Mouse (Mus musculus) midbrain, embryonic 13.5 days (tissue): ENCODE results near the gene Spata31d1b. TPM values are rescaled to one million over a fixed set of nuclear protein-coding genes. Genes with fewer than 3 reads are reported as not detected.

ENCODE experiments used
- ATAC-seq: fragments of 200-750 bp; cut with Nextera tagmentation; 2 replicates; pipeline ENCODE4 v1.8.0; 2017; ENCODE audit warnings: mild to moderate bottlenecking, moderate TSS enrichment, moderate library complexity
- H3K27ac ChIP-seq: fragments of 300-500 bp; sonication (generic); 2 replicates; pipeline ENCODE4 v1.5.1; 2015; ENCODE audit warnings: inconsistent platforms, mild to moderate bottlenecking, moderate library complexity
- H3K27me3 ChIP-seq: fragments of 300-500 bp; sonication (generic); 2 replicates; pipeline ENCODE4 v1.6.1; 2015; ENCODE audit warnings: mild to moderate bottlenecking, inconsistent platforms
- H3K36me3 ChIP-seq: fragments of 300-500 bp; sonication (generic); 2 replicates; pipeline ENCODE4 v1.6.1; 2015; ENCODE audit warnings: mild to moderate bottlenecking, inconsistent platforms
- H3K4me1 ChIP-seq: fragments of 300-500 bp; sonication (generic); replicated peaks from 2 replicates; pipeline ENCODE4 v1.6.1; 2015; ENCODE audit warnings: inconsistent platforms
- H3K4me2 ChIP-seq: fragments of 300-500 bp; sonication (generic); replicated peaks from 2 replicates; pipeline ENCODE4 v1.6.1; 2015; ENCODE audit warnings: moderate library complexity, mild to moderate bottlenecking, inconsistent platforms
- H3K4me3 ChIP-seq: fragments of 300-500 bp; sonication (generic); replicated peaks from 2 replicates; pipeline ENCODE4 v1.5.1; 2015; ENCODE audit warnings: mild to moderate bottlenecking, inconsistent platforms
- H3K9ac ChIP-seq: fragments of 300-500 bp; sonication (generic); replicated peaks from 2 replicates; pipeline ENCODE4 v1.6.1; 2015; ENCODE audit warnings: mild to moderate bottlenecking, inconsistent platforms
- H3K9me3 ChIP-seq: fragments of 300-500 bp; sonication (generic); 2 replicates; pipeline ENCODE4 v1.6.1; 2016; ENCODE audit warnings: mild to moderate bottlenecking, inconsistent platforms
- WGBS: fragments of 180-500 bp; shearing (Covaris S2); methylation state at CpG from one replicate; pipeline ENCODE4 v1.1.7; 2015; 5-methylcytosine and 5-hydroxymethylcytosine counted together
- polyA plus RNA-seq: library from polyadenylated mRNA; unstranded; fragments of >200 nt; fragmentation: Nextera tagmentation; extraction: Ambion mirVana; gene quantifications from 2 replicates; pipeline ENCODE4 v1.2.1, GENCODE M21; 2015

Gene Spata31d1b
- polyA plus RNA-seq, 1 experiment from 2014 or later: not detected

- H3K9me3 ChIP-seq: no peaks in the 10 kb centered on the region
- no peaks in the 10 kb centered on the region for H3K27me3 ChIP-seq
- no peaks in the 10 kb centered on the region for H3K36me3 ChIP-seq
- H3K4me1 ChIP-seq: peaks cover 24% of the 10 kb centered on the region
- no peak for ATAC-seq
- H3K27ac ChIP-seq: no peak overlapping the region
- WGBS: 85% methylated on average over 12 of the region's 12 CpGs
- no peak overlapping the region for H3K4me3 ChIP-seq
- no peak overlapping the region for H3K9ac ChIP-seq
- peak overlapping the region; percentile 75; the same call in 1 of the 2 replicates for H3K4me2 ChIP-seq
Observed at GRCm38 (mm10) chr13:59676316-59677229, 35.5 kb upstream of the Spata31d1b start.

GRCm38 (mm10) chr13:59679306-59679705 is 32.8 kb upstream of the Spata31d1b start:
- Histone ChIP-seq H3K4me3 (no peak overlapping the region), H3K4me2 (no peak overlapping the region), H3K9ac (no peak overlapping the region), H3K36me3 (no peaks in the 10 kb centered on the region), H3K9me3 (no peaks in the 10 kb centered on the region), H3K4me1 (peaks cover 4% of the 10 kb centered on the region), H3K27ac (no peak overlapping the region), H3K27me3 (no peaks in the 10 kb centered on the region)
- WGBS: 62% methylated on average over 4 of the region's 4 CpGs
- no peak for ATAC-seq

DNA sequence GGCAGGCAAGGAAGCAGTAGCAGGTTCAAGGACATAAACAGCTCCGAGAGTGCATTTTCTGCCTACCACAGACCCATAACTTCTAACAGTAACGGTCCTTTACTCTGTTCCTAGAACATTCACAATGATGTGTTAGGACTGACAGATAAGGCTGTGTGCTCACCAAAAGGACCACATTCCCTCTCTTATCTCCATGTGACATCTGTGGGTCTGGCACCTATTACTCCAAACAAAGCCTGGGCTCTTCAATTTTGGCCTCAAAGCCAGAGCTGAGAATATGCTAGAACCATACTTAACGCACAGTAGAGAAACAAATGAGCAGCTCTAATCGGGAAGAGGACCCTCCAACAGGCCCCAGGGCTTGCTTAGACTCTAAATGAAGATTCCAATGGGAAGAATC is 32.2 kb upstream of the Spata31d1b start:
- 75% methylated on average over 4 of the region's 4 CpGs for WGBS
- ATAC-seq: no peak

DNA sequence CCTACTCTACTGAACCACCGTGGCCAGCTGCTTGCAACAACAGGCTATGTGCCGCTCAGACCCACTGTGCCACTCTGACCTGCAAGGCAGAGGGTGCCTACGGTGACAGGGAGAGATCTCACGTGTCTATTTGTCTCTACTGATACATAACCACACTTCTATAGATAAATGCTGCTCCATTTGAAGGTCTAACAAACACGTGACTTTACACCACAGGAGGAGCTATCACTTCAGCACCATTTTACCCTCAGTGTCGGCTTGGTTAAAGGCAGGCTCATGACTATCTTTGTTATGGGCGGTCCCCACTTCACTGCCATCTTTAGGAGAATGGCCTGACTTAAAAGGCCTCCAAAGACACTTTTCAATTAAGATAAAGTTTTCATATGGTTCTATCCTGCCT is 29.5 kb upstream of the Spata31d1b start:
- H3K36me3 ChIP-seq: no peaks in the 10 kb centered on the region
- no peaks in the 10 kb centered on the region for H3K27me3 ChIP-seq
- H3K4me2 ChIP-seq: no peak overlapping the region
- no peak overlapping the region for H3K27ac ChIP-seq
- no peak overlapping the region for H3K4me3 ChIP-seq
- no peak overlapping the region for H3K9ac ChIP-seq
- no peak for ATAC-seq
- no peaks in the 10 kb centered on the region for H3K9me3 ChIP-seq
- no peaks in the 10 kb centered on the region for H3K4me1 ChIP-seq
- WGBS: 46% methylated on average over 7 of the region's 7 CpGs

More for the DNA sequence above, 32.2 kb upstream of the Spata31d1b start:
- H3K36me3 ChIP-seq: no peaks in the 10 kb centered on the region
- H3K9me3 ChIP-seq: no peaks in the 10 kb centered on the region
- H3K9ac ChIP-seq: no peak overlapping the region
- no peaks in the 10 kb centered on the region for H3K27me3 ChIP-seq
- no peak overlapping the region for H3K27ac ChIP-seq
- no peak overlapping the region for H3K4me3 ChIP-seq
- H3K4me1 ChIP-seq: no peaks in the 10 kb centered on the region
- no peak overlapping the region for H3K4me2 ChIP-seq

- Histone ChIP-seq H3K27me3 (no peaks in the 10 kb centered on the region), H3K4me3 (no peak overlapping the region), H3K9ac (no peak overlapping the region), H3K27ac (no peak overlapping the region), H3K9me3 (no peaks in the 10 kb centered on the region), H3K36me3 (no peaks in the 10 kb centered on the region), H3K4me2 (no peak overlapping the region), H3K4me1 (no peaks in the 10 kb centered on the region)
- no peak for ATAC-seq
- 80% methylated on average over 3 of the region's 3 CpGs for WGBS
Observed at GRCm38 (mm10) chr13:59685236-59685635, 26.8 kb upstream of the Spata31d1b start.

DNA sequence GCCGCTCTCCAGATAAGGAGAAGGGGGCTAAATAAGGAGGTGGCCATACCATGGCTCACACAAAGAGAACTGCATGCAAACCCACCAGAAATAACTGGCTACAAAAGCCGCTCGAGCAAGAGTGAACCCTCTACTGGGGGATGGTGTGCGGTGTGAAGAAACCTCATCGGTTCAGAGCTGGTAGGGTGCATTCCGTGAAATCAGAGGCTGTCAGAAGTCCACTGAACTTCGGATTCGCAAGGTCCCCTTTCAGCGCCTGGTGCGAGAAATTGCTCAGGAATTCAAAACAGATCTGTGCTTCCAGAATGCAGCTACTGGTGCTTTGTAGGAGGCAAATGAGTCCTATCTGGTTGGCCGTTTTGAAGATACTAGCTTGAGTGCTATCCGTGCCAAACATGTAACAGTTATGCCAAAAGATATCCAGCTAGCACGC is 23.7 kb upstream of the Spata31d1b start:
- Histone ChIP-seq H3K4me3 (no peak overlapping the region), H3K36me3 (no peaks in the 10 kb centered on the region), H3K9ac (no peak overlapping the region), H3K9me3 (no peaks in the 10 kb centered on the region), H3K27ac (no peak overlapping the region), H3K4me1 (no peaks in the 10 kb centered on the region), H3K27me3 (no peaks in the 10 kb centered on the region), H3K4me2 (no peak overlapping the region)
- 71% methylated on average over 13 of the region's 13 CpGs for WGBS
- ATAC-seq: no peak

DNA sequence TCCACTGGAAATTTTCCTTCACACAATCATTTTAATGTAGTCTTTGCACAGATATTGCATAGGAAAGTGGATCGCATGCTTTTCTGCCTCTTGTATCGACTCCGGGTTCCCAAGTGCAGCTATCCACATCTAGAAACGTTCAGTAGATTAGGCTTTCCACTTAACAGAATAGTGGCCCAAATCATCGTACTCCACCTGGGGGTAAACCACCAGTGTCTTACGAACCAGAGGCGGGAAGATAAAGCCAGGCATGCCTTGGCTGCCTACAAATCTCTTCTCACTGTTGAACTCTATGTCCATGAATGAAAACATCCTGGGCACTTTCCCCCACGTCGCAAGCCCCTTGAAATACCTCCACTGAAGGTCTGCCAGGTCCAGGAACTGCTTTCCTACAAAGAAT is 22.8 kb upstream of the Spata31d1b start:
- H3K4me2 ChIP-seq: no peak overlapping the region
- no peaks in the 10 kb centered on the region for H3K9me3 ChIP-seq
- no peaks in the 10 kb centered on the region for H3K4me1 ChIP-seq
- no peak overlapping the region for H3K4me3 ChIP-seq
- no peak overlapping the region for H3K9ac ChIP-seq
- ATAC-seq: no peak
- 89% methylated on average over 9 of the region's 9 CpGs for WGBS
- H3K36me3 ChIP-seq: no peaks in the 10 kb centered on the region
- no peaks in the 10 kb centered on the region for H3K27me3 ChIP-seq
- no peak overlapping the region for H3K27ac ChIP-seq

DNA sequence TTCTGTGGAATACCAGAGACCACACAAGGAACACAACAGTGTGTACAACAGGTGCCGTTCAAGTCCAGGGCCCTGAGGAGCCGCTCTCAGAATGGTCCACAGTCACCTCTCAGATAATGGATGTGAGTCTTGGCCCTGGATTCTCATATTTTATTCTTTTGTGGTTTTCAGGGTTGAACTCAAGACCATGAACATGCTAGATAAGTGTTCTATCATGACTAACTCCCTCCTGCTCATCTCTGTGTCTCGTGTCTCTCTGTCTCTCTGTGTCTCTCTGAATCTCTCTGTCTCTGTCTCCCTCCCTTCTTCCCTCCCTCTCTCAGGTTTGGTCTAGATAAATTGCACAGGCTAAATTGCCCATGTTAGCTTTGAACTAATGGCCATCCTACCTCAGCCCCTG is 22.2 kb upstream of the Spata31d1b start:
- Histone ChIP-seq H3K9me3 (no peaks in the 10 kb centered on the region), H3K4me1 (no peaks in the 10 kb centered on the region), H3K27me3 (no peaks in the 10 kb centered on the region), H3K36me3 (no peaks in the 10 kb centered on the region), H3K9ac (no peak overlapping the region), H3K4me2 (no peak overlapping the region), H3K4me3 (no peak overlapping the region), H3K27ac (no peak overlapping the region)
- 95% methylated on average over 3 of the region's 3 CpGs for WGBS
- no peak for ATAC-seq

- no peak overlapping the region for H3K4me2 ChIP-seq
- H3K9ac ChIP-seq: no peak overlapping the region
- H3K4me3 ChIP-seq: no peak overlapping the region
- 86% methylated on average over 7 of the region's 7 CpGs for WGBS
- no peaks in the 10 kb centered on the region for H3K4me1 ChIP-seq
- ATAC-seq: no peak
- H3K36me3 ChIP-seq: no peaks in the 10 kb centered on the region
- H3K27me3 ChIP-seq: no peaks in the 10 kb centered on the region
- H3K27ac ChIP-seq: no peak overlapping the region
- no peaks in the 10 kb centered on the region for H3K9me3 ChIP-seq
Observed at GRCm38 (mm10) chr13:59690576-59690975, 21.5 kb upstream of the Spata31d1b start.

DNA sequence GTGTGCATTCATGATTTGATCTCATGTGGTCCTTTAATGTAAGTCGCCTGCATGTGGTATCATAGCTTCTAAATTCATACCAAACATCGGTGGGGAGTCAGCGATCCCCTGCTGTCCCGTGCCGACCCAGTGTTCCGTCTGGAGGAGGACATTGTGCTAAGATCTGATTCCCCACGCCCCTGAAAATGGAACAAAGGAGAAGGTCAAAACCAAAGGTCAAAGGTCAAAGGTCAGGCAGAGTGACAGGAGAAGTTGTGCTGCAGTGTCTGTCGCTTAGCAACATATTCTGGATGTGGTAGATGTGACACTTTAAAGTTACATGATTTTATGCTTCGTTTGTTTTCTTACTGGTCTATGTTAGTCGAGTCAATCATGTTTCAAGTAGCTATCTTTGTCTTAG is 20.6 kb upstream of the Spata31d1b start:
- Histone ChIP-seq H3K27me3 (no peaks in the 10 kb centered on the region), H3K9ac (no peak overlapping the region), H3K36me3 (no peaks in the 10 kb centered on the region), H3K4me2 (no peak overlapping the region), H3K9me3 (no peaks in the 10 kb centered on the region), H3K4me1 (no peaks in the 10 kb centered on the region), H3K27ac (no peak overlapping the region), H3K4me3 (no peak overlapping the region)
- WGBS: 25% methylated on average over 10 of the region's 10 CpGs
- no peak for ATAC-seq

- 88% methylated on average over 3 of the region's 3 CpGs for WGBS
- Histone ChIP-seq H3K36me3 (no peaks in the 10 kb centered on the region), H3K9me3 (no peaks in the 10 kb centered on the region), H3K4me1 (no peaks in the 10 kb centered on the region), H3K27me3 (no peaks in the 10 kb centered on the region), H3K4me3 (no peak within 1 kb of the TSS), H3K27ac (no peak within 1 kb of the TSS), H3K9ac (no peak within 1 kb of the TSS), H3K4me2 (no peak within 1 kb of the TSS)
- ATAC-seq: no peak
Observed at GRCm38 (mm10) chr13:59694008-59694407, 18.1 kb upstream of the Spata31d1b start, which contains the start of gene 4921517D22Rik. 4921517D22Rik (minus strand) TSS chr13:59694108.

- 94% methylated on average over 7 of the region's 7 CpGs for WGBS
- Histone ChIP-seq H3K9me3 (no peaks in the 10 kb centered on the region), H3K27ac (no peak overlapping the region), H3K36me3 (no peaks in the 10 kb centered on the region), H3K9ac (no peak overlapping the region), H3K27me3 (no peaks in the 10 kb centered on the region), H3K4me1 (no peaks in the 10 kb centered on the region), H3K4me2 (no peak overlapping the region), H3K4me3 (no peak overlapping the region)
- ATAC-seq: no peak
Observed at GRCm38 (mm10) chr13:59695781-59696180, 16.3 kb upstream of the Spata31d1b start.
